Mouse (Mus musculus): ENCODE results near the gene Rnf24.

Gene Rnf24

GRCm38 (mm10) chr2:131352747-131353563, at the start of gene Rnf24:
Gene Rnf24, minus strand, starts transcription at chr2:131352892.
- DNase-seq (ENCODE audit: low spot score): peak; percentile 97

GRCm38 (mm10) chr2:131401794-131402495, 49.3 kb upstream of the Rnf24 start:
- no peak for DNase-seq (ENCODE audit: low spot score)

- DNase-seq (ENCODE audit: low spot score): no peak
Observed at GRCm38 (mm10) chr2:131400846-131401245, 48.2 kb upstream of the Rnf24 start.

GRCm38 (mm10) chr2:131397323-131397848, 44.7 kb upstream of the Rnf24 start:
- DNase-seq (ENCODE audit: low spot score): no peak

GRCm38 (mm10) chr2:131386350-131386962, 33.8 kb upstream of the Rnf24 start:
- no peak for DNase-seq (ENCODE audit: low spot score)

GRCm38 (mm10) chr2:131385176-131385575, 32.5 kb upstream of the Rnf24 start:
- no peak for DNase-seq (ENCODE audit: low spot score)

GRCm38 (mm10) chr2:131379541-131379940, 26.8 kb upstream of the Rnf24 start:
- DNase-seq (ENCODE audit: low spot score): no peak

- DNase-seq (ENCODE audit: low spot score): no peak
Observed at GRCm38 (mm10) chr2:131378872-131379271, 26.2 kb upstream of the Rnf24 start.

GRCm38 (mm10) chr2:131377055-131377454, 24.4 kb upstream of the Rnf24 start:
- DNase-seq (ENCODE audit: low spot score): no peak

- DNase-seq (ENCODE audit: low spot score): no peak
Observed at GRCm38 (mm10) chr2:131373656-131374055, 21.0 kb upstream of the Rnf24 start.

- DNase-seq (ENCODE audit: low spot score): no peak
Observed at GRCm38 (mm10) chr2:131372276-131372877, 19.7 kb upstream of the Rnf24 start.

- no peak for DNase-seq (ENCODE audit: low spot score)
Observed at GRCm38 (mm10) chr2:131371811-131372210, 19.1 kb upstream of the Rnf24 start.

GRCm38 (mm10) chr2:131370828-131371227, 18.1 kb upstream of the Rnf24 start:
- DNase-seq (ENCODE audit: low spot score): no peak

GRCm38 (mm10) chr2:131364689-131365088, 12.0 kb upstream of the Rnf24 start:
- no peak for DNase-seq (ENCODE audit: low spot score)

- no peak for DNase-seq (ENCODE audit: low spot score)
Observed at GRCm38 (mm10) chr2:131358481-131358880, 5.8 kb upstream of the Rnf24 start.

GRCm38 (mm10) chr2:131354049-131354448, 1.4 kb upstream of the Rnf24 start:
- no peak for DNase-seq (ENCODE audit: low spot score)

- peak; percentile 11 for DNase-seq (ENCODE audit: low spot score)
Observed at GRCm38 (mm10) chr2:131353564-131353915, 848 bp upstream of the Rnf24 start.

- DNase-seq (ENCODE audit: low spot score): no peak
Observed at GRCm38 (mm10) chr2:131351968-131352746, 535 bp downstream of the Rnf24 start.

GRCm38 (mm10) chr2:131351471-131351870, 1.2 kb downstream of the Rnf24 start:
- no peak for DNase-seq (ENCODE audit: low spot score)

- DNase-seq (ENCODE audit: low spot score): no peak
Observed at GRCm38 (mm10) chr2:131350301-131350700, 2.4 kb downstream of the Rnf24 start.

GRCm38 (mm10) chr2:131345556-131345955, 7.1 kb downstream of the Rnf24 start:
- no peak for DNase-seq (ENCODE audit: low spot score)

GRCm38 (mm10) chr2:131344449-131344848, 8.2 kb downstream of the Rnf24 start:
- no peak for DNase-seq (ENCODE audit: low spot score)
